Mouse (Mus musculus): ENCODE measurements around the gene Gm9048.
A peak's percentile ranks its signal among the peaks of the same experiment; 100 is the strongest.
"Not testable (repeated sequence)": the region's sequence is repeated elsewhere in the genome, so short reads cannot be mapped to it uniquely, and the experiment has no call there.

The Gm9048 gene

DNA sequence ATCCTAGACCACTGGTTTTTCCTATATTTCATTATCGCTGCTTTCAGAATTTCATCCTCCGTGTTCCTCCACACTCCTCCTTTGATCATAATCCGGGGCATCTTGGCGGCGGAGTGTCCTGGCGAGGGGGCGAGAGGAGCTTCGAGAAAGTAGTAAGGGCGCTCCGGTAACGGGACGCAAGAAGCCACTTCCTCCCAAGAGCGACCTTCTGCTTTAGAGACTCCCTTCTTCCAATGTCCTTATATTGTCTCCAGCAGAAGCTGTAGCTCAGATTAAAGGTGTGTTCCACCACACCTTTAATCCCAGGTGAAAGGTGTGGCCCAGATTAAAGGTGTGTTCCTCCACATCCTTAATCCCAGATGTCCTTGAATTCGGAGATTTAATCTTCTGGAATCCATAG, at the start of gene Gm9048:
Gene Gm9048 (minus strand): TSS at position 101 of the 400 bp plus-strand sequence.
- DNase-seq (ENCODE audit: low read depth) = not testable (repeated sequence)

DNA sequence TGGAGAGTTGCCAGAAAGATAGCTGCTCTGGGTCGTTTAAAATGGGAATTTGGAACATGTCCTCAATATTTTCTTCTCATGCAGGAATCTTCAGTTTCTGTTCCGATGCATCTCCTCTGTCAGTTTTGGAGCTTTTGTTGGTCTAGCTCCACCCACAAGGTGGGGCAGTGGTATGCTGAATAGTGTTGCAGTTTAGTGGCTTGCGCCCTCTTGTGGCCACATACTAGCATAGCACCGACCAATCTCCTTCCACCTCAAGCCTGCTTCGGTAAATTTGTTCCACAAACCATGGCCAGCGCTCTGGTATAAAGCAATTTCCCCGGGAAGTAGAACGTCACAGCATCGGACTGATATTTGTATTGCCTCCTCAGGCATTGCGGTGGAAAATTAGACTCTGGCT, 22.0 kb upstream of the Gm9048 start:
- DNase-seq (ENCODE audit: low read depth) = peak; percentile 84

DNA sequence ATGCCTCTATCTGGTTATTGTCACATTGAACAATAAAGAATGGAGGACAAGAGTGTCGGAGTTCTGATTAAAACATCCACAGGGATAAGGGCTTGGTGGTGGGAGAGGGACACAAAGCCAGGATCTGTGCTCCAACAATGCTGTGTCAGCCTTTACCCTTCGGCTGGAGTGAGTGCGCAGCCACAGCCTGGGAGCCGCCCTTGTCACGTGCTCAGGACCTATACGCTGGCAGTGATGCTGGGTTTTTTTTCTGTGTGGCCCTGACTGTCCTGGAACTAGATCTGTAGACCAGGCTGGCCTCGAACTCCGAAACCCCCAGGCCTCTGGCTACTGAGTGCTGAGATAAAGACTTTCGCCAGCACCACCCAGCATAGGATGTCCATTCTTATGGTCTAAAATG, 21.0 kb upstream of the Gm9048 start:
- no peak for DNase-seq (ENCODE audit: low read depth)

DNA sequence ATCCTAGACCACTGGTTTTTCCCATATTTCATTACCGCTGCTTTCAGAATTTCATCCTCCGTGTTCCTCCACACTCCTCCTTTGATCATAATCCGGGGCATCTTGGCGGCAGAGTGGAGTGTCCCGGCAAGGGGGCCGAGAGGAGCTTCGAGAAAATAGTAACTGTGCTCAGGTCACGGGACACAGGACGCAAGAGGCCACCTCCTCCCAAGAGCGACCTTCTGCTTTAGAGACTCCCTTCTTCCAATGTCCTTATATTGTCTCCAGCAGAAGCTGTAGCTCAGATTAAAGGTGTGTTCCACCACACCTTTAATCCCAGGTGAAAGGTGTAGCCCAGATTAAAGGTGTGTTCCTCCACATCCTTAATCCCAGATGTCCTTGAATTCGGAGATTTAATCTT, 5.5 kb upstream of the Gm9048 start, which contains the start of gene Gm9049:
Gene Gm9049 (minus strand): TSS at position 101 of the 400 bp plus-strand sequence.
- not testable (repeated sequence) for DNase-seq (ENCODE audit: low read depth)

DNA sequence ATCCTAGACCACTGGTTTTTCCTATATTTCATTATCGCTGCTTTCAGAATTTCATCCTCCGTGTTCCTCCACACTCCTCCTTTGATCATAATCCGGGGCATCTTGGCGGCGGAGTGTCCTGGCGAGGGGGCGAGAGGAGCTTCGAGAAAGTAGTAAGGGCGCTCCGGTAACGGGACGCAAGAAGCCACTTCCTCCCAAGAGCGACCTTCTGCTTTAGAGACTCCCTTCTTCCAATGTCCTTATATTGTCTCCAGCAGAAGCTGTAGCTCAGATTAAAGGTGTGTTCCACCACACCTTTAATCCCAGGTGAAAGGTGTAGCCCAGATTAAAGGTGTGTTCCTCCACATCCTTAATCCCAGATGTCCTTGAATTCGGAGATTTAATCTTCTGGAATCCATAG, 5.3 kb downstream of the Gm9048 start, which contains the start of gene Gm9046:
Gene Gm9046 (minus strand): TSS at position 101 of the 400 bp plus-strand sequence.
- DNase-seq (ENCODE audit: low read depth) = not testable (repeated sequence)

DNA sequence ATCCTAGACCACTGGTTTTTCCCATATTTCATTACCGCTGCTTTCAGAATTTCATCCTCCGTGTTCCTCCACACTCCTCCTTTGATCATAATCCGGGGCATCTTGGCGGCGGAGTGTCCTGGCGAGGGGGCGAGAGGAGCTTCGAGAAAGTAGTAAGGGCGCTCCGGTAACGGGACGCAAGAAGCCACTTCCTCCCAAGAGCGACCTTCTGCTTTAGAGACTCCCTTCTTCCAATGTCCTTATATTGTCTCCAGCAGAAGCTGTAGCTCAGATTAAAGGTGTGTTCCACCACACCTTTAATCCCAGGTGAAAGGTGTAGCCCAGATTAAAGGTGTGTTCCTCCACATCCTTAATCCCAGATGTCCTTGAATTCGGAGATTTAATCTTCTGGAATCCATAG, 10.7 kb downstream of the Gm9048 start, which contains the start of gene Gm9045:
Gene Gm9045 (minus strand): TSS at position 101 of the 400 bp plus-strand sequence.
- not testable (repeated sequence) for DNase-seq (ENCODE audit: low read depth)

DNA sequence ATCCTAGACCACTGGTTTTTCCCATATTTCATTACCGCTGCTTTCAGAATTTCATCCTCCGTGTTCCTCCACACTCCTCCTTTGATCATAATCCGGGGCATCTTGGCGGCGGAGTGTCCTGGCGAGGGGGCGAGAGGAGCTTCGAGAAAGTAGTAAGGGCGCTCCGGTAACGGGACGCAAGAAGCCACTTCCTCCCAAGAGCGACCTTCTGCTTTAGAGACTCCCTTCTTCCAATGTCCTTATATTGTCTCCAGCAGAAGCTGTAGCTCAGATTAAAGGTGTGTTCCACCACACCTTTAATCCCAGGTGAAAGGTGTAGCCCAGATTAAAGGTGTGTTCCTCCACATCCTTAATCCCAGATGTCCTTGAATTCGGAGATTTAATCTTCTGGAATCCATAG, 16.2 kb downstream of the Gm9048 start, which contains the start of gene Gm9044:
Gene Gm9044 (minus strand): TSS at position 101 of the 400 bp plus-strand sequence.
- not testable (repeated sequence) for DNase-seq (ENCODE audit: low read depth)

DNA sequence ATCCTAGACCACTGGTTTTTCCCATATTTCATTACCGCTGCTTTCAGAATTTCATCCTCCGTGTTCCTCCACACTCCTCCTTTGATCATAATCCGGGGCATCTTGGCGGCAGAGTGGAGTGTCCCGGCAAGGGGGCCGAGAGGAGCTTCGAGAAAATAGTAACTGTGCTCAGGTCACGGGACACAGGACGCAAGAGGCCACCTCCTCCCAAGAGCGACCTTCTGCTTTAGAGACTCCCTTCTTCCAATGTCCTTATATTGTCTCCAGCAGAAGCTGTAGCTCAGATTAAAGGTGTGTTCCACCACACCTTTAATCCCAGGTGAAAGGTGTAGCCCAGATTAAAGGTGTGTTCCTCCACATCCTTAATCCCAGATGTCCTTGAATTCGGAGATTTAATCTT, 21.6 kb downstream of the Gm9048 start, which contains the start of gene Gm9040:
Gene Gm9040 (minus strand): TSS at position 101 of the 400 bp plus-strand sequence.
- not testable (repeated sequence) for DNase-seq (ENCODE audit: low read depth)

DNA sequence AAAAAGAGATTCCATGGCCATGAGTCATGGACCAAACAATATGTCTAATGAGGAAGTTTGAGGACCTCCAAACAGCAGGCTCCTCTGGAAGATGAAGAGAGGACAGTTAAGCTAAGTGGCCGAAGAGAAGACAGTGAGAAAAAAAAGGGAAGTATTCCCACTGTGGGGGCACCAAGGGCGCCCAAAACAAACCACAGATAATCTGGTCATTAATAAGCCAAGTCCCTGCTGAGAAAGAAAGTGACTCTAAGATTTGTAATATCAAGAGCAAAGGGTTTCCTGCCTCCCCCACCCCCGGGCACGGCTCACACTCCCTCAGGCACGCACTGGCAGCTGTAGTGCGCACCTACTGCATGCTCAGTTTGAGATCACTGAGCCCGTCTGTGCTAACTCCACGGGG, 29.5 kb downstream of the Gm9048 start:
- no peak for DNase-seq (ENCODE audit: low read depth)

DNA sequence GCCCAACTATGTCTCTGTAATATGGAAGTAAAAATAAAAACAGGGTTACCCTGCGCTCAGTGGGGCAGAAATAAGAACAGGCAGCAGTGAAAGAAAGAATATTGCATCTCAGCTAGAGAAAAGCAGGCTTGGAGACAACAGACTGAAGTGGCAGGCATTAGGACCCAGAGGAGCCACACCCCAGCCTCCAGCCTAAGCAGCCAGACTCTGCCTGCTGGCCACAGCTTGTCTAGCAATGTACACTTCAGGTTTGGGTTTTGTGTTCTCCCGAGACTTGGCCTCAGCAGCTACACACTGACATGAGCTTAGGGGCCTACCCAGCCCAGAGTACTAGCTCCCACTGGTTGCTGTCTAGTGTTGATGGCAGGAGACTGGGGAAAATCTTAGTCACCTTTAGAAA, 46.3 kb downstream of the Gm9048 start:
- not testable (repeated sequence) for DNase-seq (ENCODE audit: low read depth)
